Mouse (Mus musculus): ENCODE data around the gene Atp6v1g2. TPM values are rescaled to one million over a fixed set of nuclear protein-coding genes. Genes with fewer than 3 reads are reported as not detected.
"Not testable (repeated sequence)": the region's sequence is repeated elsewhere in the genome, so short reads cannot be mapped to it uniquely, and the experiment has no call there.

Atp6v1g2 gene
- polyA plus RNA-seq, 1 experiment from 2014 or later = 10.6 TPM

DNA sequence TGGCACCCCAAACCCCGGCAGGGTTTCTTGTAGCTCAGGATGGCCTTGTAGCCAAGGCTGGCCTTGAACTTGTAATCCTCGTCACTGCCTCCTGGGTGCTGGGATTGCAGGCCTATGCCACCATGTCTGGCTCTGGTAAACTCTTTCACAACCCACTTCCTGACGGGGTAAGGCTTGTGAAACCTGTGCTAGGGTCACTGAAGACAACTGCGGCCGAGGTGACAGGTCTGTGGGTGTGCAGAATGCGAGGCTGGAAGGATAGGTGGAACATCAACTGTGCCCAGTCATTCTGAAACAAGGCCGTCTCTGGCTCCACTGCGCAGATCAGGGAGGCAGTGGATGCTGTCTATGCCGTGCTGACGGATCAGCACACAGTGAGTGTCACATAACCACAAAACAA lies 2.4 kb upstream of the Atp6v1g2 start:
- Histone ChIP-seq H3K4me3 (no peak overlapping the region), H3K9me3 (no peaks in the 10 kb centered on the region), H3K4me2 (no peak overlapping the region), H3K36me3 (peaks cover 59% of the 10 kb centered on the region), H3K27me3 (replicated peaks) (no peaks in the 10 kb centered on the region), H3K27ac (replicated peaks) (no peak overlapping the region), H3K4me1 (peaks cover 42% of the 10 kb centered on the region), H3K9ac (no peak overlapping the region; the same call in 1 of the 2 replicates)
- 87% methylated on average over 10 of the region's 10 CpGs for WGBS
- ATAC-seq (ENCODE audit: extremely low read depth, insufficient number of reproducible peaks, low FRiP score, low TSS enrichment) = no peak

- ATAC-seq (ENCODE audit: extremely low read depth, insufficient number of reproducible peaks, low FRiP score, low TSS enrichment) = no peak
- Histone ChIP-seq H3K9me3 (no peaks in the 10 kb centered on the region), H3K4me3 (no peak overlapping the region), H3K4me2 (peak overlapping the region; percentile 25; the same call in 1 of the 2 replicates), H3K4me1 (peaks cover 37% of the 10 kb centered on the region), H3K27me3 (replicated peaks) (no peaks in the 10 kb centered on the region), H3K9ac (peak overlapping the region; percentile 38), H3K27ac (replicated peaks) (no peak overlapping the region), H3K36me3 (peaks cover 55% of the 10 kb centered on the region)
- 13% methylated on average over 12 of the region's 12 CpGs for WGBS
Measured at GRCm38 (mm10) chr17:35232043-35232442, 1.4 kb upstream of the Atp6v1g2 start.

DNA sequence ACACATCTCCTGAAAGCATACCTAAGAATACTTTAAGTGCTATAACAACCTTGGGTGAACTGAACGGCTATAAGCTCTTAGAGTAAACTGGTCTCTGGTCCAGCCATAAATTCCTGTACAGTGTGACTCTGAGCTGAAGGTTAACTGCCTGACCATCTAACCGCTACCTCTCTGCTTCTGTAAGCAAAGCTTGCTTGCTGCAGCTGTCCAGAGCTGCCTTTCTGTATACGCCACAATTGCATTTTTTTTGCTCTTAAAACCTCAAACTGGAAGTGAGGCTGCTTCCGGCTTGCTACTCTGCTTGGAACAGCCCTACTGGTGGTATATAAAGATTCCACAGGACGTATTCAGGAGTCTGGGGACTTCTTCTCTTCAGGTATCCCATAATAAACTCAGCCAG lies 801 bp upstream of the Atp6v1g2 start:
- 75% methylated on average over 5 of the region's 5 CpGs for WGBS
- no peaks in the 10 kb centered on the region for H3K9me3 ChIP-seq
- H3K36me3 ChIP-seq = peaks cover 53% of the 10 kb centered on the region
- H3K4me2 ChIP-seq = 0 out of 2 replicates have a peak overlapping the region, but pooled peaks have one; percentile 25
- H3K27ac ChIP-seq (replicated peaks) = peak overlapping the region; percentile 98
- no peak overlapping the region for H3K4me3 ChIP-seq
- no peak for ATAC-seq (ENCODE audit: extremely low read depth, insufficient number of reproducible peaks, low FRiP score, low TSS enrichment)
- peak overlapping the region; percentile 94; the same call in 1 of the 2 replicates for H3K9ac ChIP-seq
- H3K27me3 ChIP-seq (replicated peaks) = no peaks in the 10 kb centered on the region
- H3K4me1 ChIP-seq = peaks cover 37% of the 10 kb centered on the region

- ATAC-seq (ENCODE audit: extremely low read depth, insufficient number of reproducible peaks, low FRiP score, low TSS enrichment); H3K27me3 ChIP-seq (replicated peaks); H3K9me3 ChIP-seq: not testable (repeated sequence)
- Histone ChIP-seq H3K27ac (replicated peaks) (peak overlapping the region; percentile 98), H3K4me2 (peak overlapping the region; percentile 91), H3K4me3 (peak overlapping the region; percentile 74), H3K4me1 (peaks cover 37% of the 10 kb centered on the region), H3K36me3 (peaks cover 40% of the 10 kb centered on the region), H3K9ac (peak overlapping the region; percentile 94)
- WGBS = 76% methylated on average over 7 of the region's 7 CpGs
Measured at GRCm38 (mm10) chr17:35234090-35234489, 630 bp downstream of the Atp6v1g2 start.

DNA sequence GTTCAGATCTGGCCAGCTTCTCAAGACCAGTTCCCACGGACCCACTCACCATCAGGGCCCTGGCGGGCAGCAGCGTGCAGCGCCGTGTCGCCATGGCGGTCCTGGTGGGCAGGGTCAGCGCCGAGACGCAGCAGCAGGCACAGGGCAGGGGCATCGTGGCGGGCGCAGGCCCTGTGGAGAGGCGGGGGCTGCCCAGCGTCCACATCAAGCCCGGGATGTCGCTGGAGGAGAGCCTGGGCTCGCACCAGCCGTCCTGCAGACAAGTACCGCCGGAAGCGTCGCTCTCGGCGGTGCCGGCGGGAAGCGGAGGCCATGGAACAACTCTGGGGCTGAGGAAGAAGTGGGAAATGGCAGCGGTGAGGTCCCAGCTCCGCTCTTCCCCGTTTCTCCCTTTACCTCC lies 1.4 kb downstream of the Atp6v1g2 start:
- WGBS = 2% methylated on average over 30 of the region's 31 CpGs
- ATAC-seq (ENCODE audit: extremely low read depth, insufficient number of reproducible peaks, low FRiP score, low TSS enrichment) = no peak

GRCm38 (mm10) chr17:35235614-35236389 lies 2.3 kb downstream of the Atp6v1g2 start, which contains the start of gene Nfkbil1:
Nfkbil1 (minus strand) TSS chr17:35235792.
- H3K36me3 ChIP-seq = peaks cover 24% of the 10 kb centered on the region
- peak within 1 kb of the TSS; percentile 74 for H3K4me3 ChIP-seq
- peak; percentile 65 for ATAC-seq (ENCODE audit: extremely low read depth, insufficient number of reproducible peaks, low FRiP score, low TSS enrichment)
- H3K9me3 ChIP-seq = no peaks in the 10 kb centered on the region
- H3K27ac ChIP-seq (replicated peaks) = peak within 1 kb of the TSS; percentile 98
- H3K4me1 ChIP-seq = peaks cover 49% of the 10 kb centered on the region
- no peaks in the 10 kb centered on the region for H3K27me3 ChIP-seq (replicated peaks)
- under 1% methylated on average over 35 of the region's 35 CpGs for WGBS
- peak within 1 kb of the TSS; percentile 91 for H3K4me2 ChIP-seq
- peak within 1 kb of the TSS; percentile 94 for H3K9ac ChIP-seq

More for the DNA sequence above, 1.4 kb downstream of the Atp6v1g2 start:
- Histone ChIP-seq H3K36me3 (peaks cover 32% of the 10 kb centered on the region), H3K4me2 (peak overlapping the region; percentile 91), H3K9me3 (no peaks in the 10 kb centered on the region), H3K4me3 (peak overlapping the region; percentile 74), H3K4me1 (peaks cover 40% of the 10 kb centered on the region), H3K27ac (replicated peaks) (peak overlapping the region; percentile 98), H3K27me3 (replicated peaks) (no peaks in the 10 kb centered on the region), H3K9ac (peak overlapping the region; percentile 94)

GRCm38 (mm10) chr17:35236390-35236746 lies 2.9 kb downstream of the Atp6v1g2 start:
- Histone ChIP-seq H3K4me3 (peak overlapping the region; percentile 74), H3K27ac (replicated peaks) (peak overlapping the region; percentile 98), H3K9me3 (no peaks in the 10 kb centered on the region), H3K27me3 (replicated peaks) (no peaks in the 10 kb centered on the region), H3K4me2 (peak overlapping the region; percentile 91), H3K4me1 (peaks cover 51% of the 10 kb centered on the region), H3K36me3 (peaks cover 18% of the 10 kb centered on the region), H3K9ac (peak overlapping the region; percentile 94)
- WGBS = 1% methylated on average over 18 of the region's 18 CpGs
- ATAC-seq (ENCODE audit: extremely low read depth, insufficient number of reproducible peaks, low FRiP score, low TSS enrichment) = peak; percentile 45

DNA sequence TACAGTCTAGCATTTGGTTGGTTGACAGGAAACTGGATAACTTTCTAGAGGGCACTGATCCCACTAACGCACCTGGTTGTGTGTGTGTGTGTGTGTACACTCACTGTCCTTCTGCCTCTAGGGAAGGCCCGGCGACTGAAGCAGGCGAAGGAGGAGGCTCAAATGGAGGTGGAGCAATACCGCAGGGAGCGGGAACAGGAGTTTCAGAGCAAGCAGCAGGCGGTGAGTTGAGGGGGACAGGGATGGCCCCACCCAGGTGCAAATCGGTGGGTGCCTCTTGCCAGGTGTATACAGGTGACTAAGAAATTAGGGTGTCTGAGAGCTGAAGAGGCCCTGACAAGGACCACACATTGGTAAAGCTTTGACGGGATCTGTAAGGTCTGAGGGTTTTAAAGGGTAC lies 3.5 kb downstream of the Atp6v1g2 start:
- Histone ChIP-seq H3K27me3 (replicated peaks) (no peaks in the 10 kb centered on the region), H3K27ac (replicated peaks) (no peak overlapping the region), H3K9ac (0 out of 2 replicates have a peak overlapping the region, but pooled peaks have one; percentile 45), H3K4me1 (peaks cover 47% of the 10 kb centered on the region), H3K4me2 (no peak overlapping the region), H3K36me3 (peaks cover 18% of the 10 kb centered on the region), H3K4me3 (no peak overlapping the region), H3K9me3 (no peaks in the 10 kb centered on the region)
- no peak for ATAC-seq (ENCODE audit: extremely low read depth, insufficient number of reproducible peaks, low FRiP score, low TSS enrichment)
- 67% methylated on average over 9 of the region's 9 CpGs for WGBS

GRCm38 (mm10) chr17:35237504-35237903 lies 4.0 kb downstream of the Atp6v1g2 start:
- H3K4me1 ChIP-seq = peaks cover 42% of the 10 kb centered on the region
- no peak for ATAC-seq (ENCODE audit: extremely low read depth, insufficient number of reproducible peaks, low FRiP score, low TSS enrichment)
- H3K27me3 ChIP-seq (replicated peaks) = no peaks in the 10 kb centered on the region
- H3K4me3 ChIP-seq = no peak overlapping the region
- H3K4me2 ChIP-seq = no peak overlapping the region
- peaks cover 14% of the 10 kb centered on the region for H3K36me3 ChIP-seq
- H3K9me3 ChIP-seq = no peaks in the 10 kb centered on the region
- H3K27ac ChIP-seq (replicated peaks) = no peak overlapping the region
- WGBS = 79% methylated on average over 12 of the region's 12 CpGs
- H3K9ac ChIP-seq = 0 out of 2 replicates have a peak overlapping the region, but pooled peaks have one; percentile 45

GRCm38 (mm10) chr17:35239700-35240099 lies 6.2 kb downstream of the Atp6v1g2 start:
- no peaks in the 10 kb centered on the region for H3K9me3 ChIP-seq
- no peak for ATAC-seq (ENCODE audit: extremely low read depth, insufficient number of reproducible peaks, low FRiP score, low TSS enrichment)
- no peak overlapping the region for H3K4me2 ChIP-seq
- H3K36me3 ChIP-seq = peaks cover 22% of the 10 kb centered on the region
- no peak overlapping the region for H3K27ac ChIP-seq (replicated peaks)
- H3K4me3 ChIP-seq = no peak overlapping the region
- 70% methylated on average over 5 of the region's 5 CpGs for WGBS
- H3K27me3 ChIP-seq (replicated peaks) = no peaks in the 10 kb centered on the region
- peaks cover 37% of the 10 kb centered on the region for H3K4me1 ChIP-seq
- no peak overlapping the region for H3K9ac ChIP-seq

DNA sequence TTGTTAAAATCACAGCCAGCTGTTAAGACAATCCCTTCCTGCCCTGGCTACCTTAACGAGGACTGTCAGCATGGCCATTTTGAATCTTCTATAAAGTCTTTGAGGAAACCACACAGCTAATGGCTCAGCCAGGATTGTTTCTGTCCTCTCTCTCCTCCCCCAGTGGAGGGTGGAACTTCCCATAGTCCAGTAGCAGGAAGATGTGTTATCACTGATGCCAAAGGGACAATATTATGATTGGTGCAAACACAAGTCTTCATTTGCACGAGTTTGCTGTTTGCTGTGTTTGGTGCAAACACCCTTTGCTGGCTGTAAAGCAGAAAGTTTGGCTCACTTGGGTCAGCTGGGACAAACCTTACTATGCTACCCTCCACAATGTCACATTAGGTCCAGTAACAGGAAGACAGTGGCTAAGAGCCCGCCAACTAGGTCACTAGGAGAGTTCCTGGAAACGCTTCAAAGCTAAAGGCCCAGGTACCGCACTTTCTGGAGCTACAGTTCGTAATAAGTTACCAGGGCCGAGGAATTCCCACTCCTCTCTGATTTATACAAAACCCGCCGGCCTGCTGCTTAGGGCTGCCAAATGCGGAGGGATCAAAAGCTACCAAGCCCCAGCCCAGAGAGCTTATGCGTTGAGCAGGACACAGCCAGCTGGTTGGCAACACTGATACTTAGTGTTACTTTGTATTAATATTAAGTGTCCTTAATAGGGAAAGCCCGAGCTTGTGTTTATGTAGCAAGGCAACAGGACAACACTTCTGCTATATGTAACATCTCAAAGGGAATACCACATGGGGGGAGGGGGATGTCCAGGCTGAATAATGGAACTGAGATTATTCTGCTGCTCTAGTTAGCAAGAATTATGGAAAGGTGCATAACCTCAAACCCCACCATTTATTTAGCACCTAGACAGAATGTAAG lies 7.2 kb downstream of the Atp6v1g2 start:
- H3K36me3 ChIP-seq = peaks cover 31% of the 10 kb centered on the region
- peak overlapping the region; percentile 100 for H3K9ac ChIP-seq
- peak overlapping the region; percentile 73 for H3K4me2 ChIP-seq
- peak overlapping the region; percentile 99 for H3K27ac ChIP-seq (replicated peaks)
- WGBS = 30% methylated on average over 12 of the region's 12 CpGs
- H3K9me3 ChIP-seq = no peaks in the 10 kb centered on the region
- H3K4me3 ChIP-seq = peak overlapping the region; percentile 95
- ATAC-seq (ENCODE audit: extremely low read depth, insufficient number of reproducible peaks, low FRiP score, low TSS enrichment) = no peak
- H3K4me1 ChIP-seq = peaks cover 45% of the 10 kb centered on the region
- no peaks in the 10 kb centered on the region for H3K27me3 ChIP-seq (replicated peaks)
